Mouse (Mus musculus) embryonic stem cell, embryonic (primary cell): ENCODE measurements around the gene Sohlh2.

ENCODE experiments used
- CTCF ChIA-PET, 4 experiments: fragments of 300-600 bp in 2 of 4; fragments of 350-600 bp in 2 of 4; sonication (Branson Sonifier 250); formaldehyde crosslinking; loops; one replicate each; lab custom pipeline; 2022; ENCODE audit warnings: inconsistent platforms in 2 of 4; lab: Charles Lee
- POLR2A ChIA-PET, 4 experiments: fragments of 300-600 bp in 2 of 4; fragments of 350-600 bp in 2 of 4; sonication (Branson Sonifier 250); formaldehyde crosslinking; loops; one replicate each; lab custom pipeline; 2022; ENCODE audit warnings: antibody characterized with exemption in 4 of 4, inconsistent platforms in 1 of 4; lab: Charles Lee

Sohlh2 gene

GRCm38 (mm10) chr3:55181766-55182165, at the start of gene Sohlh2:
Gene Sohlh2, plus strand, starts transcription at chr3:55182028.
- CTCF ChIA-PET: interaction anchor here (0.5 to 1.7 kb wide), 6 partner anchors 26 to 173 kb away, joined by 3 to 7 read pairs (median 5); no protein-coding TSS in a partner anchor
- POLR2A ChIA-PET: interaction anchor here in 3 of 4 experiments (0.6 to 2.3 kb wide), 11 partner anchors 9 to 489 kb away, joined by 3 to 6 read pairs (median 4); partner anchors contain the start of genes Dclk1 (in 2 of the 3) and Supt20 (in 1 of the 3)

GRCm38 (mm10) chr3:55137039-55137438, 44.8 kb upstream of the Sohlh2 start, which contains the start of gene Ccdc169:
Gene Ccdc169, plus strand, starts transcription at chr3:55137339.
- POLR2A ChIA-PET: no interaction called here
- CTCF ChIA-PET: no interaction called here

GRCm38 (mm10) chr3:55139837-55140236, 42.0 kb upstream of the Sohlh2 start:
- ChIA-PET CTCF (interaction anchor here (0.7 to 2.1 kb wide), 7 partner anchors 12 to 166 kb away, joined by 3 to 9 read pairs (median 5); partner anchors contain the start of gene Spg20 (in 1 of the 4)), POLR2A (interaction anchor here in 2 of 4 experiments (0.7 to 1.1 kb wide), 3 partner anchors 9 to 224 kb away, joined by 3 to 6 read pairs (median 5); partner anchors contain the start of gene Sertm1 (in 1 of the 2))

- ChIA-PET CTCF (interaction anchor here in 1 of 4 experiments (1.3 kb wide), 1 partner anchor 12 kb away, joined by 3 read pairs; no protein-coding TSS in a partner anchor), POLR2A (interaction anchor here in 1 of 4 experiments (0.6 kb wide), 1 partner anchor 1097 kb away, joined by 3 read pairs; no protein-coding TSS in a partner anchor)
Measured at GRCm38 (mm10) chr3:55141401-55141800, 40.4 kb upstream of the Sohlh2 start.

DNA sequence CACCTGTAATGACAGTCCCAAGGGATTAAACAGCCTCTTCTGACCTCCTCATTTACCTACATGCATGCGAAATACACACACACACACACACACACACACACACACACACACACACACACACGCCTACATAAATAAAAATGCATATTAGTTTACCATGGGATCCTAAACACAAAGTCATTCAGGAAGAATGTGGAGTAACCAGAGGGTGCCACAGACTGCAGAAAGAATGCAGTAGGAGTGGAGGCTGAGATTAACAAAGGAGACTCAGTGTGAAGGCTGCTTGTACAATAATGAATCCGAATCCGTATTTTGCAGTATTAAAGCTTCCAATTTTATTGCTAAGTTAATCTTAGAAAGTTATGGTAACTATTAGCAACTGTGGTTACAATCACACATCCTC, 36.9 kb upstream of the Sohlh2 start:
- POLR2A ChIA-PET: no interaction called here
- CTCF ChIA-PET: interaction anchor here in 1 of 4 experiments (0.7 kb wide), 1 partner anchor 15 kb away, joined by 7 read pairs; no protein-coding TSS in a partner anchor

DNA sequence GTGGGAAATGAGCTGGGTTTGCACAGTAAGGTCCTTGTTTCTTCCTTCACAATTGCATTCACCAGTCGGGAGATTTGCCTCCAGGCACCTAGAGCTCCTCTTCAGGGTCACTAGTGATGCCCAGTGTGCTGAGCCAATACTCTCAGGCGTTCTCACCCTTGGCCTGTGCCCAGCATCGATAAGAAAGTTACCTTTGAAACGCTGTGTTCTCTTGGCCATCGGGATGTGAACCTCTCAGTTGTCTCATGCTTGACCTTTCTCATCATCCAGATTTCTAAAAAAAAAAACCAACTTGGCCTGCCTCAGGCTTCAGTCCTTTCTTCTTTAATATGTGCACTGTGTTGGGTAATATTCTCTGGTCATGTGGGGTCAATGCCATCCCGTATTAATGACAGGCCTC, 35.4 kb upstream of the Sohlh2 start:
- CTCF ChIA-PET: interaction anchor here in 2 of 4 experiments (0.6 kb wide), 2 partner anchors 100 to 1040 kb away, joined by 4 to 6 read pairs; no protein-coding TSS in a partner anchor
- POLR2A ChIA-PET: interaction anchor here in 1 of 4 experiments (0.7 kb wide), 1 partner anchor 156 kb away, joined by 3 read pairs; no protein-coding TSS in a partner anchor

- ChIA-PET POLR2A (no interaction called here), CTCF (no interaction called here)
Measured at GRCm38 (mm10) chr3:55147156-55147555, 34.7 kb upstream of the Sohlh2 start.

- CTCF ChIA-PET: interaction anchor here in 1 of 4 experiments (0.7 kb wide), 1 partner anchor 36 kb away, joined by 3 read pairs; the partner anchor contains the start of gene Spg20
Measured at GRCm38 (mm10) chr3:55148091-55148490, 33.7 kb upstream of the Sohlh2 start.

DNA sequence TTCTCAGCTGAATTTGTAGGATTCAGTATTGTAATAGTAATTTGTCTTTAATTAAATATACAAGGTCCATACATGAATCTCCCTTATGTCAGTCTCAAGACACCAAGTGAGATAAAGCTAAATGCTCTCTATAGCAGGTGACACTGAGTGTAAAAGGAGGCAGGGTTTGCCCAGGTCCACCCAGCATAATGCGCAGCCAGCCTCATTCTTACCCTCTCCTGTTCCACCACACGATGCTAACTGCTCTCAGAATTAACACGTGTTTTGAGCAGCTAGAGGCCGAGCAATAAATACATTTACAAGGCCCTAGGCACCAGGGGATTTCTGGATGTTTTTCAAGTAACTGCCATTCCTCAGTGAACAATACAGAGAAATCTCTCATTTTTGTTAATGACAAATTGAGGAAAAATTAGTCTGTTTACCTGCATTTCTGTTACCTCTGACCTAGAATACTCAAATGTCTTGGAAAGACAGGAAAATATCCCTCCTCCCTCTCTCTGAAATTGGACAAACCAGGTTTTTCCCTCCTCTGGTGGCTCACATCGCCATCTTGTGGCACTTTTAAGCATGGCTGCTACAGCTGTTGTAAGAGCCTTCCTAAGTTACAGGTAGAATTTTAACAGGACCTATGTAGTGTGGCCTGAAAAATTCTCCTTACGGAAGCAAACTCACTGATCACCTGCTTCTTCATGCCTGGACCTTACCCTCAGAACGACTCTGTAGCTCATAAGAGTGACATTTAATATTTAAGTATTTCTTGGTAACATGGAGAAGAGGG, 30.0 kb upstream of the Sohlh2 start:
- POLR2A ChIA-PET: no interaction called here
- CTCF ChIA-PET: interaction anchor here in 3 of 4 experiments (0.6 to 2.1 kb wide), 12 partner anchors 12 to 203 kb away, joined by 3 to 9 read pairs (median 4); partner anchors contain the start of gene Sohlh2 (in 1 of the 3)

More at GRCm38 (mm10) chr3:55148091-55148490, 33.7 kb upstream of the Sohlh2 start:
- POLR2A ChIA-PET: interaction anchor here in 1 of 4 experiments (1.7 kb wide), 1 partner anchor 8 kb away, joined by 6 read pairs; no protein-coding TSS in a partner anchor

DNA sequence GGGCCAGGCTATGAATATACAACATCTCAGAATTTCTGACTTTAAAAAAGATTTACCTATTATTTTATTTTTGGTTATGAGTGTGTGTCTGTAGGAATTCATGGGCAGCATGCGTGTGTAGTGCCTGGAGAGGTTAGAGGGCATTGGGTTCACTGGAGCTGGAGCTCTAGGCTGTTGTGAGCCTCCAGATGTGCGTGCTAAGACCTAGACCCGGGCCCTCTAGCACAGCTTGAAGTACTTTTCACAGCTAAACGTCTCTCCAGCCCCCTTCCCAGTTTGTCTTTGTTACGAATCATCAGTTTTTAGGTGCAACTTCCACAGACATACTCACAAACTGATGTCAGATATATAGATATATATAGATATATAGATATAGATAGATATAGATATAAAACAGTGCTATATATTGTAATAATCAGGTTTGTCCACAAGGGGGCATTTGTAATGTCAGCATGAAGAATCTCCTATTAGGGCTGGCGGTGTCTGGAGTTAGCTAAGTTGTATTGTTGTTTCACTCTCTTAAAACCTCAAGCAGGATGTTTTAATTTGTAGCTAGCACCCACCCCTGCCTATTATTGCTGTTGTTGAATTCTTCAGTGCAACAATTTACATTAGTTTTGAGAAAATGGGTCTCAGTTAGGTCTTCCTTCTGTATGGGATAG, 29.0 kb upstream of the Sohlh2 start:
- CTCF ChIA-PET: interaction anchor here (0.6 to 2.1 kb wide), 17 partner anchors 9 to 202 kb away, joined by 3 to 9 read pairs (median 3); partner anchors contain the start of gene Sohlh2 (in 2 of the 4)

GRCm38 (mm10) chr3:55154163-55154562, 27.7 kb upstream of the Sohlh2 start:
- ChIA-PET CTCF (interaction anchor here in 3 of 4 experiments (0.8 to 2.1 kb wide), 7 partner anchors 13 to 610 kb away, joined by 3 to 9 read pairs (median 3); no protein-coding TSS in a partner anchor), POLR2A (interaction anchor here in 2 of 4 experiments (0.7 to 1.1 kb wide), 2 partner anchors 9 to 20 kb away, joined by 3 to 4 read pairs; no protein-coding TSS in a partner anchor)

More for the DNA sequence above, 29.0 kb upstream of the Sohlh2 start:
- POLR2A ChIA-PET: no interaction called here

- POLR2A ChIA-PET: interaction anchor here in 1 of 4 experiments (0.6 kb wide), 1 partner anchor 1135 kb away, joined by 4 read pairs; no protein-coding TSS in a partner anchor
Measured at GRCm38 (mm10) chr3:55157413-55157812, 24.4 kb upstream of the Sohlh2 start.

GRCm38 (mm10) chr3:55161144-55161543, 20.7 kb upstream of the Sohlh2 start:
- ChIA-PET CTCF (interaction anchor here in 1 of 4 experiments (0.6 kb wide), 1 partner anchor 8 kb away, joined by 3 read pairs; no protein-coding TSS in a partner anchor), POLR2A (no interaction called here)

More at GRCm38 (mm10) chr3:55157413-55157812, 24.4 kb upstream of the Sohlh2 start:
- CTCF ChIA-PET: no interaction called here

DNA sequence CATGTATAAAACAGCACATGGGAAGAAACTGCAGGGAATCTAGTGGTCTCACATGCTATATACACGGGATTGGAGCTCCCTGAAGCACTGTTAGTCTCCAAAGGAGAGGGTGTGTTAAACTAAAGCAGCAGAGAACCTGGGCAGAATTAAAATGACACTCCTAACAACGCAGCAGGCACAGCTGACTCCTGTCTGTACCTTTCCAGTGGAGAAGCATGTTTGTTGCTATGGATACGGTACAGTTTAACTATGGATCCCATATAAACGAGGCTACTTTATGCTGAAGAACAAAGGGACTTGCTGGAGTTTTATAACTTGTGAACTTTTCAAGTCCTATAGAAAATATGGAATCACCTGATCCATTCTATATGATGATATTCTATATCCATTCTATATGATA, 18.3 kb upstream of the Sohlh2 start:
- ChIA-PET CTCF (no interaction called here), POLR2A (interaction anchor here in 1 of 4 experiments (0.6 kb wide), 1 partner anchor 9 kb away, joined by 3 read pairs; no protein-coding TSS in a partner anchor)

- ChIA-PET POLR2A (interaction anchor here in 1 of 4 experiments (1.5 kb wide), 1 partner anchor 10 kb away, joined by 4 read pairs; the partner anchor contains the start of gene Sohlh2), CTCF (no interaction called here)
Measured at GRCm38 (mm10) chr3:55172478-55172877, 9.3 kb upstream of the Sohlh2 start.

GRCm38 (mm10) chr3:55177271-55177670, 4.6 kb upstream of the Sohlh2 start:
- ChIA-PET POLR2A (no interaction called here), CTCF (no interaction called here)

DNA sequence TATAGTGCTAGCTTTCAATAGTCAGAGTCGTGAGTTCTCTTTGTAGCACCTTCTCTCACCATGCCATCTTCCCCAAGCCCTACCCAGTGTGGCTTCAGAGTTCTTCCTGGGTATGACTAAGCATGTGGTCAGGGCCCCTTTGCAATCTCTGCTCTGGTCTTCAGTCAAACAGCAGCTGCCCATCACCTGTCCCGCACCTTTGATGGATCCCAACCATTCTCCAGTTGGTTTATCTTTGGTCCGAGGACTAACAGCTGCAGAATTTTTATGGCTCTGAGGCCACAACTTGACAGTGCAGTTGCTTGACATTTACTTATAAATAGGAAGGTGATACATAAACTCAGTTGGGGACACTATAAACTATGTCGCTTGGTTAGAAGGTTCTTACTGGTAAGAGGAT, 9.8 kb downstream of the Sohlh2 start:
- ChIA-PET CTCF (no interaction called here), POLR2A (no interaction called here)

- ChIA-PET POLR2A (interaction anchor here in 2 of 4 experiments (0.6 to 0.7 kb wide), 2 partner anchors 55 to 326 kb away, joined by 3 to 4 read pairs; no protein-coding TSS in a partner anchor), CTCF (interaction anchor here in 1 of 4 experiments (0.6 kb wide), 1 partner anchor 11 kb away, joined by 5 read pairs; no protein-coding TSS in a partner anchor)
Measured at GRCm38 (mm10) chr3:55193351-55193750, 11.5 kb downstream of the Sohlh2 start.
